Mouse (Mus musculus) stomach, embryonic 15.5 days (tissue): ENCODE measurements around the gene Notch1. TPM values are rescaled to one million over a fixed set of nuclear protein-coding genes. Genes with fewer than 3 reads are reported as not detected.

Experiments used
- ATAC-seq: fragments of 200-750 bp; cut with Nextera tagmentation; 2 replicates; pipeline ENCODE4 v1.8.0; 2017; ENCODE audit warnings: low read depth, moderate number of reproducible peaks, moderate TSS enrichment; ENCODE audit not compliant: insufficient read depth, low FRiP score
- H3K27ac ChIP-seq: fragments of 300-500 bp; sonication (generic); 2 replicates; pipeline ENCODE4 v1.5.1; 2015; ENCODE audit warnings: mild to moderate bottlenecking, inconsistent platforms
- H3K27me3 ChIP-seq: fragments of 300-500 bp; sonication (generic); replicated peaks from 2 replicates; pipeline ENCODE4 v1.6.1; 2015; ENCODE audit warnings: inconsistent platforms
- H3K36me3 ChIP-seq: fragments of 300-500 bp; sonication (generic); 2 replicates; pipeline ENCODE4 v1.6.1; 2015; ENCODE audit warnings: inconsistent platforms
- H3K4me1 ChIP-seq: fragments of 300-500 bp; sonication (generic); 2 replicates; pipeline ENCODE4 v1.6.1; 2015; ENCODE audit warnings: inconsistent platforms
- H3K4me2 ChIP-seq: fragments of 300-500 bp; sonication (generic); 2 replicates; pipeline ENCODE4 v1.6.1; 2015; ENCODE audit warnings: mild to moderate bottlenecking, inconsistent platforms
- H3K4me3 ChIP-seq: fragments of 300-500 bp; sonication (generic); replicated peaks from 2 replicates; pipeline ENCODE4 v1.5.1; 2015; ENCODE audit warnings: inconsistent platforms
- H3K9ac ChIP-seq: fragments of 300-500 bp; sonication (generic); 2 replicates; pipeline ENCODE4 v1.6.1; 2015; ENCODE audit warnings: inconsistent platforms
- H3K9me3 ChIP-seq: fragments of 300-500 bp; sonication (generic); 2 replicates; pipeline ENCODE4 v1.6.1; 2016; ENCODE audit warnings: inconsistent platforms
- WGBS: fragments of 180-500 bp; shearing (Covaris S2); methylation state at CpG from one replicate; pipeline ENCODE4 v1.1.7; 2015; 5-methylcytosine and 5-hydroxymethylcytosine counted together
- polyA plus RNA-seq: library from polyadenylated mRNA; unstranded; fragments of >200 nt; fragmentation: Nextera tagmentation; extraction: Ambion mirVana; gene quantifications from 2 replicates; pipeline ENCODE4 v1.2.1, GENCODE M21; 2015

Notch1 gene
- polyA plus RNA-seq, 1 experiment from 2014 or later, result 16.1 TPM

DNA sequence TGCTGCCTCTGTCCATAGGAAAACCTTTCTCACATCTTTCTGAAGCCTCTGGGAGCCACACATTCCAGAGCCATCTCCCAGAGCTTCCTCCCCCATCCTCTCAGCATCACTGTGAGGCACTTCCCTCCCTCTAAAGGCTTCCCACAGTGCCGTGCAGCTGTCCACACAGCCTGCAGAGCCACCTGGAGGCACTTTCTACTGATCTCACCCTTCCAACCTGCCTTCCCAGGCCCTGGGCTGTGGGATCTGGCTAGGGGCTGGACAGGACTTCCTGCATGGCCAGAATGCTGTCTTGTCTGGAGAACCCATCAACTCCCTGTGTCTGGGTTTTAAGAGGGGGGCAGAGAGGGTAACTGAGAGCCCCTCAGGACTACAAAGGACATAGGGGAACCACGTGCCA is 31.0 kb upstream of the Notch1 start:
- 42% methylated on average over 2 of the region's 2 CpGs for WGBS
- Histone ChIP-seq H3K27ac (peak overlapping the region; percentile 5; the same call in 1 of the 2 replicates), H3K36me3 (no peaks in the 10 kb centered on the region), H3K9me3 (no peaks in the 10 kb centered on the region), H3K4me2 (no peak overlapping the region), H3K4me1 (peaks cover 34% of the 10 kb centered on the region; the same call in 1 of the 2 replicates), H3K9ac (no peak overlapping the region), H3K4me3 (no peak overlapping the region), H3K27me3 (no peaks in the 10 kb centered on the region)
- peak; percentile 27; the same call in 1 of the 2 replicates for ATAC-seq

DNA sequence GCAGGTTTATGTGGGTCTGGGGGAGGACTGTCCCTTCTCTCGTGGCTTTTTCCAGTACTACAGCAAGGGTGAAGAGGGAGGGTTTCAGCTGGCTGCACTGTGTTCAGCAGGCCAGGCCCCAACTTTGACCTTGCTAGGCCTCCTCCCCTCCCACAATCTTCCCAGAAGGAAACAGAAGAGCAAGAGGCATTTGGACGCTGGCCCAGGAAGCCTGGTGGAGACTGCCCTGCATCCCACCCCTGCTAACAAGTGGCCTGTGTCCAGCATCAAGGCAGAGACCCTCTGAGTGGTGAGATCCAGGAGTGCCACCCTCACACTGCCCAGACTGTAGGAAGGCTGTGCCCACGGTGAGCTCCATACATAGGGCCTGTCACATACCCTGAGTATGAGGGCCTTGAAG is 27.8 kb upstream of the Notch1 start:
- Histone ChIP-seq H3K27ac (peak overlapping the region; percentile 11; the same call in 1 of the 2 replicates), H3K4me1 (peaks cover 24% of the 10 kb centered on the region), H3K9ac (no peak overlapping the region), H3K27me3 (no peaks in the 10 kb centered on the region), H3K36me3 (no peaks in the 10 kb centered on the region), H3K9me3 (no peaks in the 10 kb centered on the region), H3K4me3 (no peak overlapping the region), H3K4me2 (no peak overlapping the region)
- peak; percentile 10; the same call in 1 of the 2 replicates for ATAC-seq
- 52% methylated on average over 3 of the region's 3 CpGs for WGBS

DNA sequence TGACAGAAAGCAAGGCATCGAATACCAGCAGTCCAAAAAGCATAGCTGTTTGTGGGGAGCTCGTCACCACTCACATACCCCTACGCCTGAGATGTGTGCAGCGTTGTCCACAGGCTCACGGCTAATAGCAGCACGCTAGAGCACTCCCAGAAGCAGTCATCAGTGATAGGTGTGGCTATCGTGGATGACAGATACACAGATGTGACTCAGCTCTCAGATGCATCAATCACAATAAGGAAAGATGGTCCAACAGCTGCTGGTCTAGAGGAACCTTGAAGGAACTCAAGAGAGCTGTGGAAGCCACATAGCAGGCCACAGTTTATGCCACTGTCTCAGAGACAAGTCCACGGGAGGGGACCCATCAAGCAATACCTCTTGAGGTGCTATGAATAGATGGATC is 27.3 kb upstream of the Notch1 start:
- 80% methylated on average over 8 of the region's 8 CpGs for WGBS
- H3K9ac ChIP-seq, result no peak overlapping the region
- no peaks in the 10 kb centered on the region for H3K36me3 ChIP-seq
- H3K4me3 ChIP-seq, result no peak overlapping the region
- no peaks in the 10 kb centered on the region for H3K27me3 ChIP-seq
- no peaks in the 10 kb centered on the region for H3K9me3 ChIP-seq
- H3K27ac ChIP-seq, result no peak overlapping the region; the same call in 1 of the 2 replicates
- ATAC-seq, result no peak
- no peak overlapping the region for H3K4me2 ChIP-seq
- H3K4me1 ChIP-seq, result peaks cover 24% of the 10 kb centered on the region

DNA sequence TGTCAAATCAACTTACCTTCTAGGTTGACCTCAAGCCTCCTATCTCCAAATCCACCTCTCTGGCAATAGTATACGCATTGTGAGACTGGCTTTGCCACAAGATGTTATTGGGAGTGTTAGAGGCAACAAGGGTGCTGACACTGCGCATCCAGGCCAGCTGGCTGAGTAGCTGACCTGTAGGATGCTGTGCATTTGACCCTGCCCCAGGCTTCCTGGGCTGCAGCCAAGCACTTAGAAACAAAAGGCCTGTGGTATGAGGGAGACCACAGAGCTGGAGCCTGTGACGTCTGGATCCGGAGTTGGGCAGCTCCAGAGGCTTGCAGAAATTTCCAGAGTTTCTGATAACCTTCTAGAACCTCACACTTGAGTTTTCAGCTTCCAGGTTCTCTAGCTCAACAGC is 26.7 kb upstream of the Notch1 start:
- no peak overlapping the region for H3K4me2 ChIP-seq
- H3K27ac ChIP-seq, result no peak overlapping the region

DNA sequence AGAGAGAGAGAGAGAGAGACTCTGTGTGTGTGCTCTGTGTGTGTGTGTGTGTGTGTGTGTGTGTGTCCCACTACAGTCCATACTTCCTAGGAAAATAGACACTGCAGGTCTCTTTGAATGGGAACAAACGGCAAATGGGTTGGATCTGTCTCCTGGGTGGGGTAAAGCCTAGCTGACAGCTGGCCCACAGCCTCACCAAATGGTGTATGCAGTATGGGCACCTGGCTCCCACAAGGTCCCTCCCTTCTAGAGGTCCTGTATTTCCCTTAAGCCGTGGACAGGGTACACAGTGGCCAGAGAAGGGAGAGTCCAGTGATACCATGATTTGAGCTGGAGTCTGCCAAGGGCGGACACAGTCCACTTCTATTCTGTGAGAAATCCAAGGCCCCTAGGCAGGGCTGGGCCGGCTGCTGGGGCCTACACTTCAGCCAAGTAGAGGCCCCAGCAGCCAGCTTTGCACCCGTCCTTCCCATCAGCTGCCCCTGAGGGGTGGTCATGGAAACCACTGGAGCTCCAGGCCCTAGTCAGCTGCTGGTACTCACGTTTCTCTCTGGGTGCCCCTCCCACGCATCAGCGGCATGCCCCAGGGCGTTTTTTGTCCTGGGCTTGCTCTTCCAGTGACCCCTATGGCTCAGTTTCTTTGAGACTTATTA is 24.9 kb upstream of the Notch1 start:
- WGBS, result 37% methylated on average over 9 of the region's 9 CpGs
- no peak for ATAC-seq

More for the DNA sequence above, 26.7 kb upstream of the Notch1 start:
- Histone ChIP-seq H3K4me1 (peaks cover 22% of the 10 kb centered on the region), H3K4me3 (no peak overlapping the region), H3K9me3 (no peaks in the 10 kb centered on the region), H3K36me3 (no peaks in the 10 kb centered on the region), H3K27me3 (no peaks in the 10 kb centered on the region), H3K9ac (no peak overlapping the region)
- no peak for ATAC-seq
- WGBS, result 69% methylated on average over 4 of the region's 4 CpGs

DNA sequence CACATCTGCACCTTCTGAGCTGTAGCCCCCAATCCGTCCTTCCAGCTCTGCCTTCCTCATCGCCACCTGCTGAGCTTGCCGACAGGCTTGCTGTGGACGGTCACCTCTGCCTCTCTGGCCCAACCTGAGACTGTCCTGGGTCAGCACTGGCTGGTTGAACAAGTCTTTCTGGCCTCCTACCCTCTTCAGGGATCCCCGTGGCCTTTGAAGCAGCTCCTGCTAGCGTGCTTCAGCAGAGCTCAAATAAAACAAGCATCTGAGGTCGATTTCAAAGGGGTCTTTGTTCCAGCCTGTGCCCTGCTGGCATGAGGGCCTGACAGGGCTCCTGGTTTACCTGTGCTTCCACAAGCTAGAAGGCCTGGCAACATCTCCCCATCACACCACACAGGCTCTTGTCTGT is 24.3 kb upstream of the Notch1 start:
- Histone ChIP-seq H3K4me1 (peaks cover 16% of the 10 kb centered on the region), H3K4me2 (no peak overlapping the region), H3K9ac (no peak overlapping the region), H3K9me3 (no peaks in the 10 kb centered on the region), H3K27me3 (no peaks in the 10 kb centered on the region), H3K27ac (no peak overlapping the region), H3K4me3 (no peak overlapping the region), H3K36me3 (no peaks in the 10 kb centered on the region)
- no peak for ATAC-seq
- WGBS, result 51% methylated on average over 7 of the region's 7 CpGs

More for the DNA sequence above, 24.9 kb upstream of the Notch1 start:
- H3K9ac ChIP-seq, result no peak overlapping the region
- H3K27me3 ChIP-seq, result no peaks in the 10 kb centered on the region
- H3K36me3 ChIP-seq, result no peaks in the 10 kb centered on the region
- peak overlapping the region; percentile 7; the same call in 1 of the 2 replicates for H3K27ac ChIP-seq
- peaks cover 16% of the 10 kb centered on the region for H3K4me1 ChIP-seq
- no peaks in the 10 kb centered on the region for H3K9me3 ChIP-seq
- no peak overlapping the region for H3K4me3 ChIP-seq
- H3K4me2 ChIP-seq, result no peak overlapping the region

DNA sequence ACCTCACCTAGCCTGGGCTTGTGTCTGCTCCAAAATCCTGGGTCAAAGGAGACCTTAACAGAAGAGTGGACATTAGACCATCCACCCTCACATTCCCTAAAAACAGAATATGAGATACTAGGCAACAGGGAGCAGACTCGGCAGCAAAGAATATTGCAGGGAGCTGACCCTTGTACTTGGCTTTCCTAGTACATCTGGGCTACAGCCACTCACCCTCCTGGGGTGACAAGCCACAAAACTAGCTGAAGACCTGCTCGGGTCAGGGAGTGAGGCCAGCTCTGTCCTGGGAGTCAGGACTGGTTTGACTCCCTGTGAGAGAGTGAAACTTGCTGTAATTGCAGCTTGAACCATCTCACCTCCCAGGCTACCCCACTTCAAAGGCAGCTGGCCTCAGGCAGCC is 23.1 kb upstream of the Notch1 start:
- Histone ChIP-seq H3K4me3 (no peak overlapping the region), H3K4me1 (peaks cover 16% of the 10 kb centered on the region), H3K4me2 (no peak overlapping the region), H3K27me3 (no peaks in the 10 kb centered on the region), H3K27ac (no peak overlapping the region), H3K9me3 (no peaks in the 10 kb centered on the region), H3K9ac (no peak overlapping the region), H3K36me3 (no peaks in the 10 kb centered on the region)
- no peak for ATAC-seq
- WGBS, result 62% methylated on average over 2 of the region's 2 CpGs

DNA sequence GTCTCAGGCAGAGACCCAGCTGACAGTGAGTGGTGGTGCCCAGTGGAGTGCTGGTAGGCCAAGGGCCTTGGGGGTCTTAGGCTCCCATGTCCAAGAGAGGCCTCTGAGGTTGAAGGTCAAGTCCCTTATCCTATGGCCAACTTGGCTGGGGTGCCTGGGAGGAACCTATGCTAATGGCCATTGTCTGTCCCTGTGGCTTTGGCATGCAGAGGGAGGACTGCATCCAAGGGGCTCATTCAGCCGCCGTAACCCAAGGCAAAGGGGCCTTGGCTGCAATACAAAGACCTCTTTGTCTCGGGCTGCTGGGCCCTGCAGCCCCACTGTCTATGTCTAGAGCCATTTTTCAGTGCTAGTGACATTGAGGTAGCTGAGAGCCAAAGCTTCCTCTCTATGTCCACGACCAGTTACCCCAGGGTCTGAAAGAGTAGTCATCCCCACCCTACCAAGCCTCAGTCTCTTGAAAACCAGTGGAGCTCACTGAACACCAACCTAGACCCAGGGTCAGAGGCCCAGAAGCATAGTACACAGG is 19.1 kb upstream of the Notch1 start:
- Histone ChIP-seq H3K4me1 (no peaks in the 10 kb centered on the region), H3K4me2 (no peak overlapping the region), H3K27ac (no peak overlapping the region), H3K36me3 (no peaks in the 10 kb centered on the region), H3K4me3 (no peak overlapping the region), H3K9me3 (no peaks in the 10 kb centered on the region), H3K9ac (no peak overlapping the region), H3K27me3 (no peaks in the 10 kb centered on the region)
- no peak for ATAC-seq
- 67% methylated on average over 4 of the region's 4 CpGs for WGBS

DNA sequence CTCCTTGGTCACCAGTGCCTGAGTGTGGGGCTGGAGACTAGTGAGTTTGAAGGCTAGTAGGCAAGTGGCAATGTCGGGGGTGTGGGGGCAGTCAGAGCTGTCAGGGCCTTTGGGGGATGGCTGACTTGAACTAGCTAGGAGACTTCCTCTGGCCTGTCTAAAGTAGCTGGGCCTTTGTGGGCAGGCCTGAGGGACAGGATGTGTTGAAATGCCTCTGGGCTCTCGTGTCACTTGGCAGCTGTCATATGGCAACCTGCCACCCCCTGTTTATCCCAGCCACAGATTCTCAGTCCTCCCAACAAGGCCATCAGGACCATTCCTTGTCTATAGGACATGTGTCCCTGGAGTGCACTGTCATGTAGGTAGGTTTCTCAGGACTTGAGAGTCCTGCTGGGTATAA is 18.2 kb upstream of the Notch1 start:
- Histone ChIP-seq H3K36me3 (no peaks in the 10 kb centered on the region), H3K9me3 (no peaks in the 10 kb centered on the region), H3K4me3 (no peak overlapping the region), H3K9ac (no peak overlapping the region), H3K27ac (no peak overlapping the region), H3K4me2 (no peak overlapping the region), H3K27me3 (no peaks in the 10 kb centered on the region), H3K4me1 (no peaks in the 10 kb centered on the region)
- 45% methylated on average over 2 of the region's 2 CpGs for whole genome bisulfite sequencing
- ATAC-seq, result no peak

DNA sequence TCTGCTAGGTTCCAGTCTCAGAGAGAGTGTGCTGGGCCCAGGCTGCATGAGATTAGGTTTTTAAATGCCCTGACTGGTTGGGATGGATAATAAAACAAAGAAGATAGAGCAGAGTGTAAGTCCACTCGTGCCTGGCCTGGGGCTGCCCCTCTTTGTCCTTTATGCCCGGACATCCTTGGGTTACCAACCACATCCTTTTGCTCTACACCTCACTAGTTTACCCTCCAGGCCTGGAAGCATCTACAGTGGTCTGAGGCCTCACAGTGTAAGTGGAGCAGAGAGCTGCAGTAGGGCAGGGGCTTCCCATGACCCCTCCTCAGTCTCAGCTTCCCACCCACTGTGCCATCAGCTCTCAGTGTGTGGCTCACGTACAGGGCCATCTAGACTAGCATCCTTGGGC is 17.7 kb upstream of the Notch1 start:
- Histone ChIP-seq H3K4me1 (no peaks in the 10 kb centered on the region), H3K9me3 (no peaks in the 10 kb centered on the region), H3K9ac (no peak overlapping the region), H3K4me3 (no peak overlapping the region), H3K27ac (no peak overlapping the region), H3K36me3 (no peaks in the 10 kb centered on the region), H3K4me2 (no peak overlapping the region), H3K27me3 (no peaks in the 10 kb centered on the region)
- ATAC-seq, result no peak
- 68% methylated on average over 3 of the region's 3 CpGs for WGBS

DNA sequence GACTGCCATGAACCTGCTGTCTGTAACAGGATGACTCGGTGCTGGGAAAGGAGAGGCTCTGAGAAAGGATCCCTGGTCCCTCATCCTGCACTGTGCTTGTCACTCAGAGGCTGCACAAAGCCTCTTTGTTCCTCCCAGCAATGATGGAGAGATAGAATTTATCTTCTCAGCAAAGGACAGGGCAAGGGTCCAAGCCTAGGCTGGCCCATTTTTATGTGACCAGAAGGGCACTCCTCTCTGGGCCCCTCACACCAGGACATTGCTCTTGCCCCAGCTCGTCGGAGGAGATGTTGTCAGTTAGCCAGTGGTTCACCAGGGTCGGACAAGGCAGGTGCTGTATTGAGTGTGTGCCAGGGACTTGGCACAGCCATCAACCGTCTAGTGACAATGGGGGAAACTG is 16.8 kb upstream of the Notch1 start:
- no peak for ATAC-seq

DNA sequence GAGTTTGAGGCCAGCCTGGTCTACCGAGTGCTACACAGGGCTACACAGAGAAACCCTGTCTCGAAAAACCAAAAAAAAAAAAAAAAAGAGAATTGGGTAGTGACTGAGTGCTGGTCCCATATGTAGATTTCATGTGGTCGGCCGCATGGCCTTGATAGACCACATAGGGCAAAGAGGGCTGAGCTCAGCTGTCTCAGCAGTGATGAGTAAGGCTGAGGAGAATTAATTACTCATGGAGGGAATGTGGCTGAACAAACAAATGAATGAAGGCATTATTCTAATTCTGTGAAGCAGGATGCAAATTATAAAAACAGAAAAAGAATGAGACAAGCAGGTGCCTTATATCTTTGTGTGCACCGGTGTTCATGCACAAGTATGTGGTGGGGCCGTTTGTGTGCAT is 15.4 kb upstream of the Notch1 start:
- H3K9ac ChIP-seq, result no peak overlapping the region
- no peaks in the 10 kb centered on the region for H3K27me3 ChIP-seq
- no peak overlapping the region for H3K27ac ChIP-seq
- no peaks in the 10 kb centered on the region for H3K9me3 ChIP-seq
- 88% methylated on average over 6 of the region's 6 CpGs for WGBS
- no peak overlapping the region for H3K4me2 ChIP-seq
- H3K36me3 ChIP-seq, result no peaks in the 10 kb centered on the region
- no peak for ATAC-seq
- peaks cover 4% of the 10 kb centered on the region; the same call in 1 of the 2 replicates for H3K4me1 ChIP-seq
- no peak overlapping the region for H3K4me3 ChIP-seq

More for the DNA sequence above, 16.8 kb upstream of the Notch1 start:
- Histone ChIP-seq H3K4me2 (no peak overlapping the region), H3K9ac (no peak overlapping the region), H3K4me1 (no peaks in the 10 kb centered on the region), H3K36me3 (no peaks in the 10 kb centered on the region), H3K4me3 (no peak overlapping the region), H3K27ac (no peak overlapping the region), H3K27me3 (no peaks in the 10 kb centered on the region), H3K9me3 (no peaks in the 10 kb centered on the region)
- 46% methylated on average over 5 of the region's 5 CpGs for WGBS
